Mouse (Mus musculus) adrenal gland, postnatal 10 days (tissue): ENCODE results near the gene Ndn. TPM values are rescaled to one million over a fixed set of nuclear protein-coding genes. Genes with fewer than 3 reads are reported as not detected.

Experiments
- DNase-seq: peaks from one replicate; pipeline ENCODE4 v3.0.0; 2021; ENCODE audit warnings: mixed read lengths
- long read RNA-seq, 2 experiments: library from polyadenylated mRNA; stranded (forward); transcript quantifications; one replicate each; pipeline ENCODE4 v2.0.0; 2021
- total RNA-seq, 2 experiments: library from RNA; stranded (reverse); gene quantifications; 2 replicates each; pipeline ENCODE4 v1.2.3; 2021

Ndn gene
- 10 to 100 TPM; 76.6 to 98.5 TPM for total RNA-seq
- long read RNA-seq, experiment 1, transcript Ndn-201 (1 exons, 3,694 nt): major isoform, 398 of 400 reads
- long read RNA-seq, experiment 1, partial matches to known transcripts: 0 of 400 reads
- long read RNA-seq, experiment 1, other reads (novel, unspliced or antisense): 2 of 400 reads
- long read RNA-seq, experiment 2, transcript Ndn-201 (1 exons, 3,694 nt): major isoform, 223 of 223 reads
- long read RNA-seq, experiment 2, partial matches to known transcripts: 0 of 223 reads
- long read RNA-seq, experiment 2, other reads (novel, unspliced or antisense): 0 of 223 reads

- DNase-seq: no peak
Measured at GRCm38 (mm10) chr7:62346269-62346668, at the start of gene Ndn. TSS of gene Ndn (plus strand) at chr7:62346569.

GRCm38 (mm10) chr7:62302451-62302850 lies 43.9 kb upstream of the Ndn start:
- DNase-seq: no peak

GRCm38 (mm10) chr7:62306896-62307614 lies 39.3 kb upstream of the Ndn start:
- DNase-seq: peak; percentile 9

- DNase-seq: no peak
Measured at GRCm38 (mm10) chr7:62316793-62317192, 29.6 kb upstream of the Ndn start.

- no peak for DNase-seq
Measured at GRCm38 (mm10) chr7:62345411-62345810, 958 bp upstream of the Ndn start.

GRCm38 (mm10) chr7:62348106-62348803 lies 1.9 kb downstream of the Ndn start:
- DNase-seq: peak; percentile 89

- peak; percentile 6 for DNase-seq
Measured at GRCm38 (mm10) chr7:62348804-62349190, 2.4 kb downstream of the Ndn start.

GRCm38 (mm10) chr7:62351266-62351665 lies 4.9 kb downstream of the Ndn start:
- no peak for DNase-seq

- DNase-seq: no peak
Measured at GRCm38 (mm10) chr7:62365039-62365636, 18.8 kb downstream of the Ndn start.

- DNase-seq: no peak
Measured at GRCm38 (mm10) chr7:62366730-62367129, 20.4 kb downstream of the Ndn start.

GRCm38 (mm10) chr7:62375658-62376057 lies 29.3 kb downstream of the Ndn start:
- peak; percentile 54 for DNase-seq

- DNase-seq: peak; percentile 63
Measured at GRCm38 (mm10) chr7:62376510-62377304, 30.3 kb downstream of the Ndn start, which contains the start of gene Magel2. TSS of gene Magel2 (plus strand) at chr7:62377010.

- peak; percentile 60 for DNase-seq
Measured at GRCm38 (mm10) chr7:62377313-62377712, 30.9 kb downstream of the Ndn start.

- DNase-seq: no peak
Measured at GRCm38 (mm10) chr7:62378529-62378928, 32.2 kb downstream of the Ndn start.

- peak; percentile 61 for DNase-seq
Measured at GRCm38 (mm10) chr7:62382391-62382790, 36.0 kb downstream of the Ndn start.

GRCm38 (mm10) chr7:62388291-62388690 lies 41.9 kb downstream of the Ndn start:
- DNase-seq: no peak

- no peak for DNase-seq
Measured at GRCm38 (mm10) chr7:62392202-62392601, 45.8 kb downstream of the Ndn start.
